In genomic region chr10:88250300-88250699, GRCm38 (mm10) we compare ENCODE assay signal across 31 mouse cellular contexts. TPM values are rescaled to one million over a fixed set of nuclear protein-coding genes. Genes with fewer than 3 reads are reported as not detected.
DNase-seq lines count a peak whose midpoint lies in the region; ATAC-seq and TF ChIP-seq lines count a peak whose summit lies in the region.
"Had no signal": no experiment of that assay in that cellular context is flagged by ENCODE, and none has a peak within 500 bp of the region (broad histone marks: within the 10 kb centered on the region; RNA-seq: fewer than 3 reads in every experiment).

No protein-coding gene starts in this region.

- no peak overlapping the region for H3K4me3 ChIP-seq in kidney, adult 2 months (ENCODE audit: insufficient read depth, low read depth, low read length)
- H3K4me3 ChIP-seq: erythroblast, embryonic 14.5 days; forebrain, embryonic 13.5 days; gastrocnemius, adult 2 months; heart, embryonic 10.5 days; heart, embryonic 15.5 days; hindbrain, embryonic 12.5 days; layer of hippocampus, adult 2 months; limb, embryonic 13.5 days; liver, embryonic 13.5 days; neural tube, embryonic 15.5 days; stomach, embryonic 15.5 days had no signal

- H3K27ac ChIP-seq in kidney, adult 2 months (ENCODE audit: insufficient read depth, low read depth, low read length), result no peak overlapping the region
- H3K27ac ChIP-seq: forebrain, embryonic 13.5 days; gastrocnemius, adult 2 months; heart, embryonic 10.5 days; heart, embryonic 15.5 days; hindbrain, embryonic 12.5 days; layer of hippocampus, adult 2 months; limb, embryonic 13.5 days; liver, embryonic 13.5 days; macrophage; neural tube, embryonic 15.5 days; stomach, embryonic 15.5 days had no signal

- H3K36me3 ChIP-seq in kidney, adult 2 months (ENCODE audit: control insufficient read depth, insufficient read depth, low read length), result no peaks in the 10 kb centered on the region
- H3K36me3 ChIP-seq: heart, embryonic 10.5 days; heart, embryonic 15.5 days; hindbrain, embryonic 12.5 days; liver, embryonic 13.5 days; neural tube, embryonic 15.5 days; stomach, embryonic 15.5 days had no signal

- no peaks in the 10 kb centered on the region for H3K27me3 ChIP-seq in kidney, adult 2 months (replicated peaks; ENCODE audit: control insufficient read depth, insufficient read depth, low read length)
- H3K27me3 ChIP-seq: forebrain, embryonic 13.5 days; heart, embryonic 15.5 days; hindbrain, embryonic 12.5 days; limb, embryonic 13.5 days; liver, embryonic 13.5 days; neural tube, embryonic 15.5 days; stomach, embryonic 15.5 days had no signal

- peak; percentile 1 to 4 for DNase-seq in cerebellum, postnatal 10 days
- peak; percentile 8 for DNase-seq in kidney, adult 2 months
- no peak for DNase-seq in kidney, postnatal 4 days
- DNase-seq in fat pad, adult 2 months (ENCODE audit: extremely low read depth, low read depth, low spot score), result peak; percentile 4
- no peak for DNase-seq in urinary bladder, postnatal 14 days (ENCODE audit: low spot score)
- no peak for DNase-seq in layer of hippocampus, adult 11-12 months (ENCODE audit: low spot score)
- DNase-seq in urinary bladder, postnatal 10 days (ENCODE audit: low spot score), result no peak
- DNase-seq: adrenal gland, postnatal 10 days; cerebellum, adult 11-12 months; cerebellum, adult 9-11 months; gastrocnemius, adult 2 months; heart, postnatal 36 days; kidney, postnatal 14 days; liver, embryonic 13.5 days; lung, adult 18-20 months; midbrain, embryonic 14.5 days; retina, postnatal 1 day; right cerebral cortex, postnatal 14 days had no signal

- ATAC-seq in cerebellum, adult (ENCODE audit: insufficient number of reproducible peaks, low FRiP score, low TSS enrichment), result no peak
- ATAC-seq: forebrain, embryonic 13.5 days; intestine, postnatal 0 days; lung, postnatal 0 days had no signal

- H3K4me1 ChIP-seq in kidney, adult 2 months (ENCODE audit: control insufficient read depth, insufficient read depth, low read length), result no peaks in the 10 kb centered on the region; the same call in 1 of the 2 replicates
- H3K4me1 ChIP-seq: forebrain, embryonic 13.5 days; hindbrain, embryonic 12.5 days; limb, embryonic 13.5 days; liver, embryonic 13.5 days; neural tube, embryonic 15.5 days; stomach, embryonic 15.5 days had no signal

- TF ChIP-seq CTCF in kidney, adult 2 months (conservative IDR thresholded peaks at IDR 0.05; ENCODE audit: insufficient read depth, insufficient read length, low read depth, low read length), result no peak

- WGBS in kidney, adult 2 months, result 45% methylated on average over 3 of the region's 3 CpGs

- no peak for TF ChIP-seq POLR2A in kidney, adult 2 months (IDR thresholded peaks at IDR 0.05; ENCODE audit: low read depth, low read length)

RNA-seq across cellular contexts. Expression of gene Washc3, which starts 49.4 kb away (rescaled TPM):
- polyA plus RNA-seq in kidney, adult 2 months (2012; rRNA removed), result 23.6 and 25.4 TPM in 2 replicates

Comparison
In these comparisons a context has a peak if more than half of its experiments do, and no peak if none do; other contexts are left out.
1. DNase-seq: peak in cerebellum, postnatal 10 days (2 of 2), kidney, adult 2 months (single experiment) and fat pad, adult 2 months (single experiment); none in kidney, postnatal 4 days (0 of 2), urinary bladder, postnatal 14 days (single experiment), layer of hippocampus, adult 11-12 months (single experiment) and urinary bladder, postnatal 10 days (single experiment).